Mouse (Mus musculus): Measurements from ENCODE around the gene Tnnt2.

Tnnt2 gene

GRCm38 (mm10) chr1:135818481-135819086 is 17.6 kb upstream of the Tnnt2 start, which contains the start of gene Lad1:
Gene Lad1 (plus strand): TSS chr1:135818598.
- DNase-seq (ENCODE audit: low read depth, low spot score): no peak

- no peak for DNase-seq (ENCODE audit: low read depth, low spot score)
Measured at GRCm38 (mm10) chr1:135820071-135820470, 16.1 kb upstream of the Tnnt2 start.

GRCm38 (mm10) chr1:135820736-135821364 is 15.3 kb upstream of the Tnnt2 start:
- no peak for DNase-seq (ENCODE audit: low read depth, low spot score)

- no peak for DNase-seq (ENCODE audit: low read depth, low spot score)
Measured at GRCm38 (mm10) chr1:135821780-135822179, 14.4 kb upstream of the Tnnt2 start.

- peak; percentile 35 for DNase-seq (ENCODE audit: low read depth, low spot score)
Measured at GRCm38 (mm10) chr1:135828918-135829317, 7.2 kb upstream of the Tnnt2 start.

- peak; percentile 28 for DNase-seq (ENCODE audit: low read depth, low spot score)
Measured at GRCm38 (mm10) chr1:135834206-135834859, 1.8 kb upstream of the Tnnt2 start.

GRCm38 (mm10) chr1:135834983-135835382 is 1.2 kb upstream of the Tnnt2 start:
- no peak for DNase-seq (ENCODE audit: low read depth, low spot score)

- no peak for DNase-seq (ENCODE audit: low read depth, low spot score)
Measured at GRCm38 (mm10) chr1:135838626-135839025, 2.5 kb downstream of the Tnnt2 start.

- DNase-seq (ENCODE audit: low read depth, low spot score): no peak
Measured at GRCm38 (mm10) chr1:135839065-135839464, 2.9 kb downstream of the Tnnt2 start.

- DNase-seq (ENCODE audit: low read depth, low spot score): peak; percentile 32
Measured at GRCm38 (mm10) chr1:135840675-135841395, 4.7 kb downstream of the Tnnt2 start.

GRCm38 (mm10) chr1:135843519-135844262 is 7.5 kb downstream of the Tnnt2 start:
- DNase-seq (ENCODE audit: low read depth, low spot score): no peak

GRCm38 (mm10) chr1:135844481-135844880 is 8.3 kb downstream of the Tnnt2 start:
- DNase-seq (ENCODE audit: low read depth, low spot score): no peak

- DNase-seq (ENCODE audit: low read depth, low spot score): no peak
Measured at GRCm38 (mm10) chr1:135846632-135847031, 10.5 kb downstream of the Tnnt2 start.

- no peak for DNase-seq (ENCODE audit: low read depth, low spot score)
Measured at GRCm38 (mm10) chr1:135847139-135847562, 11.0 kb downstream of the Tnnt2 start.

- no peak for DNase-seq (ENCODE audit: low read depth, low spot score)
Measured at GRCm38 (mm10) chr1:135847611-135848351, 11.6 kb downstream of the Tnnt2 start.

- no peak for DNase-seq (ENCODE audit: low read depth, low spot score)
Measured at GRCm38 (mm10) chr1:135850722-135851512, 14.8 kb downstream of the Tnnt2 start.

- peak; percentile 48 for DNase-seq (ENCODE audit: low read depth, low spot score)
Measured at GRCm38 (mm10) chr1:135852044-135852756, 16.0 kb downstream of the Tnnt2 start.

- no peak for DNase-seq (ENCODE audit: low read depth, low spot score)
Measured at GRCm38 (mm10) chr1:135853200-135853599, 17.0 kb downstream of the Tnnt2 start.

Data from telencephalon, adult 2 months (tissue).